Mouse (Mus musculus): Measurements from ENCODE around the gene Atp6v1g1. TPM values are rescaled to one million over a fixed set of nuclear protein-coding genes. Genes with fewer than 3 reads are reported as not detected.

Gene Atp6v1g1
- 409 and 428 TPM in 2 replicates for polyA plus RNA-seq (2014; fragmentation: Nextera tagmentation; extraction: Ambion mirVana)

DNA sequence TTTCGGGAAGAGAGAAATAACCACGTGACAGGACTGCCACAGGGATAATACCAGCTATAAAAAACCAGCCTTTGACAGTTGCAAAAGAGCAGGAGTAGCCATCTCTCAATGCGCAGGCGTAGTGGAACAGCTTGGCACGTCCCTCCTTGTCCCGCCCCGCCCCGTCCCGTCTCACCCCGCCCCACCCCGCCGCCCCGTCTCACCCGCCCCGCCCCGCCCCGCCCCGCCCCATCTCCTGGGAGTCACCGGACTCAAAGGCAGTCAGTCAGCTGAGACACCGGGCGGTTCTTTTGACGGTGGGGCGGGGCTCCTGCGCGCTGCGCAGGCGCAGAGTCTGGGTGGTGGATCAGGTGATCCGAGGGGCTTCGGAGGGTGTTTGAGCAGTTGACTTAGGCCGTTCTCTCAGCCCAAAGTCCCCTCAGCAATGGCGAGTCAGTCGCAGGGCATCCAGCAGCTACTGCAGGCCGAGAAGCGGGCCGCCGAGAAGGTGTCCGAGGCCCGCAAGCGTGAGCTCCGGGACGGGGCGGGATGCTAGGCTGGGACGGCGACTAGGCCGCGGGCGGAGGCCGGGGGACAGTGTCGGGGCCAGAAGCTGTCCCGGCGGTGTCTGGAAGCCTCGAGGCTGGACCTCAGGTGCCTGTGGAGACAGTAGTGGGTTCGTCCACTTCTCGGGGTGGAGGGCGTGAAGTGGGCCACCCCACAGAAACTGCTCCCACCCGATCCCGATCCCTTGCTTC lies at the start of gene Atp6v1g1:
Gene Atp6v1g1, plus strand, starts transcription at position 279 of the 737 bp plus-strand sequence.
- Histone ChIP-seq H3K4me3 (replicated peaks; ENCODE audit: low read length) (peak within 1 kb of the TSS; percentile 94), H3K36me3 (replicated peaks; ENCODE audit: control insufficient read depth, insufficient read depth) (peaks cover 17% of the 10 kb centered on the region), H3K9me3 (ENCODE audit: control insufficient read depth, low read length) (no peaks in the 10 kb centered on the region), H3K27ac (peak within 1 kb of the TSS; percentile 88), H3K27me3 (ENCODE audit: control insufficient read depth, insufficient read depth, low read length) (no peaks in the 10 kb centered on the region), H3K4me2 (replicated peaks) (peak within 1 kb of the TSS; percentile 70), H3K4me1 (replicated peaks; ENCODE audit: control insufficient read depth, insufficient read depth, low read length) (peaks cover 24% of the 10 kb centered on the region), H3K9ac (peak within 1 kb of the TSS; percentile 95)
- ATAC-seq (ENCODE audit: low FRiP score) = peak; percentile 97
- WGBS = 0% methylated on average over 54 of the region's 57 CpGs
- peak; percentile 93 for DNase-seq (ENCODE audit: low spot score)

DNA sequence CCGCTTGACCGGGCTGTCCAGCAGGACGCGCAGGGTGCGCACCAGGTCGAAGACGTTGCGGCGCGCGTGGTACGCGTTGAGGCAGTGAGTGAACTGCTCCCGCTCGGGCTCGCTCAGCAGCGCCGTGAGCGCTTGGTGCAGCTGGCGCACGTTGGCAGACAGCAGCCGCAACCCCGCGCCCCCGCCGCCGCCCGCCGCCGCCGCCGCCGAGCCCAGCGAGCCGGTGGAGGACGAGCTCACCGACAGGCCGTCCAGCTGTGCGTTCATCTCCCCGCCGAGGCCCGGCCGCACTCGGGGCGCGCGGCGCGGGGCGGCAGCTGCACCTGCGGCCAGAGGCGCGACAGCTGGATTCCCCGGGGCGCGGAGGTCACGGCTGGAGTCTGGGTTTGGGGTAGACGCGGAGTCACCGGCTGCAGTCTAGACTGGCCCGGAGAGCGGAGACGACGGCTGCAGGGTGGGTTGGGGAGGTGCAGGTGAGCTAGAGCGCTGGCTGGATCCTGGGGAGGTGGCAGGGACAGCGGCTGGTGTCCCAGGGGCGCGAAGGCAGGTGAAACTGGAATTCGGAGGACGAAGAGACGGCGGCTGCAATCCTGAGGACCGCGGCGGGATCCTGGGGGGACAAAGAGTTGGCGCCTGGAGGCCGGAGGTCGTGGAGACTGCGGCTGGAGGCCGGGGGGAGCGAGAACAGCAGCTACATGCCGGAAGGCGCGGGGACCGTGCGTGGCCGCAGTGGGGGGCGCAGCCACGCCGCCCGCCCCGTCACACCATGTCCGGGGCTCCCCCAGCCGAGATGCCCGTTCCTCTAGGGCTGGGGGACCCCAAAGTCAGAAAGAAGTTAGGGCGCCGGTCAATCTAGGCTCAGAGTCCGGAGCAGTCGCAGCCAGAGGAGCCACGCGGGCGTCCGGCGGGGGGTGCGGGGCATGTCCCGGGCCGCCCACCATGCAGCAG lies 49.3 kb upstream of the Atp6v1g1 start:
- ATAC-seq (ENCODE audit: low FRiP score) = peak; percentile 44
- Histone ChIP-seq H3K36me3 (replicated peaks; ENCODE audit: control insufficient read depth, insufficient read depth) (no peaks in the 10 kb centered on the region), H3K27me3 (ENCODE audit: control insufficient read depth, insufficient read depth, low read length) (peaks cover 14% of the 10 kb centered on the region; the same call in 1 of the 2 replicates), H3K4me2 (replicated peaks) (peak overlapping the region; percentile 71), H3K9me3 (ENCODE audit: control insufficient read depth, low read length) (no peaks in the 10 kb centered on the region), H3K4me3 (replicated peaks; ENCODE audit: low read length) (peak overlapping the region; percentile 62), H3K4me1 (replicated peaks; ENCODE audit: control insufficient read depth, insufficient read depth, low read length) (peaks cover 20% of the 10 kb centered on the region; the same call in 1 of the 2 replicates), H3K9ac (peak overlapping the region; percentile 57), H3K27ac (peak overlapping the region; percentile 7; the same call in 1 of the 2 replicates)
- peak; percentile 42 for DNase-seq (ENCODE audit: low spot score)
- WGBS = under 1% methylated on average over 105 of the region's 107 CpGs

DNA sequence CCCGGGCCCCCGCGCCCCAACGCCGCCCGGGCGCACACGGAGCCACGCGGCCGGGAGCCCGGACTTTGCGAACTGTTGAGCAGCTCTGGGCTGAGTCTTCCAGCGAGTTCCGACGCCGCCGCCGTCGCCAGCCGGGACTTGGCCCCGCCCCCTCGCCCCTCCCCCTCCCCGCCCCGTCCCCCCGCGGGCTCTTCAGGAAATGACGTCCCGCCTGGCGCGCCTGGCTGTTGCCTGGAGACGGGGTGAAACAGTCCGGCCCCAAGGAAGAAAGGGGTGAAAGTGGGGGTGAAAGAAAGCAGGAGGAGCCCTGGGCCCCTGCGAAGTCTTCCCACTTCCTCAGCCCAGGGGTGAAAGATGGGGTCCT lies 48.7 kb upstream of the Atp6v1g1 start, which contains the start of gene Whrn:
Gene Whrn, minus strand, starts transcription at position 77 of the 364 bp plus-strand sequence.
- DNase-seq (ENCODE audit: low spot score) (peak; percentile 74), ATAC-seq (ENCODE audit: low FRiP score) (peak; percentile 79)
- Histone ChIP-seq H3K9me3 (ENCODE audit: control insufficient read depth, low read length) (no peaks in the 10 kb centered on the region), H3K27me3 (ENCODE audit: control insufficient read depth, insufficient read depth, low read length) (peaks cover 14% of the 10 kb centered on the region; the same call in 1 of the 2 replicates), H3K9ac (peak within 1 kb of the TSS; percentile 57), H3K4me1 (replicated peaks; ENCODE audit: control insufficient read depth, insufficient read depth, low read length) (peaks cover 15% of the 10 kb centered on the region; the same call in 1 of the 2 replicates), H3K27ac (peak within 1 kb of the TSS; percentile 7; the same call in 1 of the 2 replicates), H3K4me3 (replicated peaks; ENCODE audit: low read length) (peak within 1 kb of the TSS; percentile 62), H3K4me2 (replicated peaks) (peak within 1 kb of the TSS; percentile 71), H3K36me3 (replicated peaks; ENCODE audit: control insufficient read depth, insufficient read depth) (no peaks in the 10 kb centered on the region)
- WGBS = 1% methylated on average over 31 of the region's 34 CpGs

DNA sequence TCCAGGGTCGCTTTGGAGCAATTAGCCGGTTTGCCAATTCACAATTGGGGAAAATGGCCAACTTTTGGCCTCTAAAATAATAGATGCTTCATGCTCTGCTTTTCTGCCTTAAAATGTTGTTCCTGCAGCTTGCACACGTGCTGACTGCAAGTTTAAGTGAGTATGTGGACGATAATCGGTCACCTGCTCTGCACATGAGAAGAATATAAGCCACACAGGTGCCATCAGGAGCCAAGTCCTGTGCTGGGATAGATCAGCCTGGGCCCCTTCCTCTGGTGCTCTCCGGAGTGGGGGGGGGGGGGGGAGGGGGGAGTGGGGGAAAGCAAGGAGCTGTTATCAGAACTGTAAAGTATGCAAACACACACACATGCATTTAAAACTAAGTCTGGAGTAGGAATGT lies 48.3 kb upstream of the Atp6v1g1 start:
- Histone ChIP-seq H3K27ac (no peak overlapping the region), H3K27me3 (ENCODE audit: control insufficient read depth, insufficient read depth, low read length) (peaks cover 14% of the 10 kb centered on the region; the same call in 1 of the 2 replicates), H3K9me3 (ENCODE audit: control insufficient read depth, low read length) (no peaks in the 10 kb centered on the region), H3K36me3 (replicated peaks; ENCODE audit: control insufficient read depth, insufficient read depth) (no peaks in the 10 kb centered on the region), H3K4me2 (replicated peaks) (peak overlapping the region; percentile 71), H3K4me1 (replicated peaks; ENCODE audit: control insufficient read depth, insufficient read depth, low read length) (peaks cover 15% of the 10 kb centered on the region; the same call in 1 of the 2 replicates), H3K4me3 (replicated peaks; ENCODE audit: low read length) (peak overlapping the region; percentile 62), H3K9ac (peak overlapping the region; percentile 57)
- 11% methylated on average over 6 of the region's 6 CpGs for WGBS
- DNase-seq (ENCODE audit: low spot score) = no peak
- ATAC-seq (ENCODE audit: low FRiP score) = peak; percentile 42; the same call in 1 of the 2 replicates

DNA sequence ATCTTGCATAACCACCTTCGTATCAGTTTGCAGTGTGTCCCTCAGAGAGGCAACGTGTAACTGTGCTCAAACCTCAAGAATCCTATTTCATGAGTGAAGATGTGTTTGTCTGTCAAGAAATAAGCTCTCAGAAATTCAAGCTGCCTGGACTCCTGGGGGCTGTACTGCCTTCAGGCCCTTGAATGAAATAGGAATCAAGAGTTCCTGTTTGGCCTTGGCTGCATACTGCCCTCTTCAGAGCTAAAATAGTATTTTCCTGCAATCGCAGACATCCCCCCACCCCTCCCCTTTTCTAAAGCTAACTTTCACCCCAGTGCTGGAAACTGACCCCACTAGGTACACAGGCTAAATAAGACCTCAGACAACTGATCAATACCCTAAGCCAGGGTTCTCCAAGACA lies 46.2 kb upstream of the Atp6v1g1 start:
- WGBS = 34% methylated on average over 3 of the region's 3 CpGs
- H3K9me3 ChIP-seq (ENCODE audit: control insufficient read depth, low read length) = no peaks in the 10 kb centered on the region
- H3K36me3 ChIP-seq (replicated peaks; ENCODE audit: control insufficient read depth, insufficient read depth) = no peaks in the 10 kb centered on the region
- peaks cover 11% of the 10 kb centered on the region; the same call in 1 of the 2 replicates for H3K4me1 ChIP-seq (replicated peaks; ENCODE audit: control insufficient read depth, insufficient read depth, low read length)
- H3K27me3 ChIP-seq (ENCODE audit: control insufficient read depth, insufficient read depth, low read length) = peaks cover 14% of the 10 kb centered on the region; the same call in 1 of the 2 replicates
- no peak overlapping the region for H3K9ac ChIP-seq
- H3K4me3 ChIP-seq (replicated peaks; ENCODE audit: low read length) = no peak overlapping the region
- DNase-seq (ENCODE audit: low spot score) (peak; percentile 40), ATAC-seq (ENCODE audit: low FRiP score) (no peak)
- H3K27ac ChIP-seq = 0 out of 2 replicates have a peak overlapping the region, but pooled peaks have one; percentile 14
- no peak overlapping the region for H3K4me2 ChIP-seq (replicated peaks)

DNA sequence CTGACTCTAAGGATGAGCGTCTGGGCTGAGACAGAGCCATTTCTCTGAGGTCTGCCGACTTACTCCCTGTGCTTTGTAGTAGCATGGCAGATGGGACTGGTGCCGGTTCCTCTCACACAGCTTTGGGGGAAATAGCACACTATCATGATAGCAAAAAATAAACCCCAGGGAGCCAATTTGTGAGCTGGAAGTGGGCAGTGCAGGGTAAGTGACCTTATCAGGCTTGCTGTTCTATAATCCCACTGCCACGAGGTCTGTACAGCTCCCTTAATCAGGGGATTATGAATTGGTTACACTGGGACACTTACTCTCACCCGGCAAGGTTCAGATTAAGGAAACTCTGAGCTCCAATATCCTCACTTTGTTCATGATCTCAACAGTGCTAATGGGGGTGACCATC lies 43.5 kb upstream of the Atp6v1g1 start:
- no peak overlapping the region for H3K27ac ChIP-seq
- ATAC-seq (ENCODE audit: low FRiP score) (no peak), DNase-seq (ENCODE audit: low spot score) (no peak)
- no peaks in the 10 kb centered on the region for H3K27me3 ChIP-seq (ENCODE audit: control insufficient read depth, insufficient read depth, low read length)
- H3K4me3 ChIP-seq (replicated peaks; ENCODE audit: low read length) = no peak overlapping the region
- no peaks in the 10 kb centered on the region for H3K9me3 ChIP-seq (ENCODE audit: control insufficient read depth, low read length)
- no peak overlapping the region for H3K9ac ChIP-seq
- H3K4me1 ChIP-seq (replicated peaks; ENCODE audit: control insufficient read depth, insufficient read depth, low read length) = no peaks in the 10 kb centered on the region
- 76% methylated on average over 5 of the region's 5 CpGs for WGBS
- H3K4me2 ChIP-seq (replicated peaks) = no peak overlapping the region
- H3K36me3 ChIP-seq (replicated peaks; ENCODE audit: control insufficient read depth, insufficient read depth) = no peaks in the 10 kb centered on the region

DNA sequence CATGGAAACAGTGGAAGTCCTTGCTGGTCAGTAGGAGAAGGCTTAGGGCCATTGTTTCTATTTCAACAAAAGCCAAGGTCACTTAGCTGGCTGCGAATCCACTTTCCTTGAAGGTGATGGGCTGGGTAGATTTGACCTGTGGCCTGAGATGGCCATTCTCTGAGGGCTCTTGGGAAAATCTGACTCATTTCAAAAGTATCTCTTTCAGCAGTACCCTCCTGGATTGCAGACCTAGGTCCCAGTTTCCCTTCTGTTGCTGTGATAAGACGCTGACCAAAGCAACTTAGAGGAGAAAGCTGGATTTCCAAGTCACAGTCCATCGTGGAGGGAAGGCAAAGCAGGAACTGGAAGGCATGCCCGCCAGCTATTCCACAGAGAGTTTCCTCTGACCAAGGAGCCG lies 40.6 kb upstream of the Atp6v1g1 start:
- 73% methylated on average over 5 of the region's 5 CpGs for WGBS
- Histone ChIP-seq H3K27me3 (ENCODE audit: control insufficient read depth, insufficient read depth, low read length) (no peaks in the 10 kb centered on the region), H3K4me3 (replicated peaks; ENCODE audit: low read length) (no peak overlapping the region), H3K36me3 (replicated peaks; ENCODE audit: control insufficient read depth, insufficient read depth) (no peaks in the 10 kb centered on the region), H3K4me2 (replicated peaks) (no peak overlapping the region), H3K9ac (no peak overlapping the region), H3K4me1 (replicated peaks; ENCODE audit: control insufficient read depth, insufficient read depth, low read length) (no peaks in the 10 kb centered on the region), H3K27ac (no peak overlapping the region), H3K9me3 (ENCODE audit: control insufficient read depth, low read length) (no peaks in the 10 kb centered on the region)
- no peak for ATAC-seq (ENCODE audit: low FRiP score)
- DNase-seq (ENCODE audit: low spot score) = no peak

DNA sequence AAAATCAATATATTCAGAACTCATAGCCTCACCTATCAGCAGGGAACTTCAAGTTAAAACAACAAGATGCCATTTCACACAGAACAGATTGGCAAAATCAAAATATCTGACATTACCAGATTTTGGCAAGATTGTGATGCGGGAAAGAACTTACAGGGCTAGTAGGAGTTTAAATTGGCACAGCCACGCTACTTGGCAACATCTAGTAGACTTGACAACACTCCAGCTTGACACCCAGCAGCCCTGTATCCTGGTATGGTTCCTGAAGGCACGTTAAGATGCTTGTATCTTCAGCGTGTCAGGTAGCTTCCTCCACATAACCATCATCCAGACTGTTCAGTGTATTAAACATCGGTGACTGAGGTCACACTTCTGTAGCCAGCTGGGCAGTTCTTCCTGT lies 37.1 kb upstream of the Atp6v1g1 start:
- ATAC-seq (ENCODE audit: low FRiP score) (no peak), DNase-seq (ENCODE audit: low spot score) (no peak)
- no peaks in the 10 kb centered on the region for H3K36me3 ChIP-seq (replicated peaks; ENCODE audit: control insufficient read depth, insufficient read depth)
- WGBS = 82% methylated on average over 5 of the region's 5 CpGs
- no peaks in the 10 kb centered on the region for H3K4me1 ChIP-seq (replicated peaks; ENCODE audit: control insufficient read depth, insufficient read depth, low read length)
- H3K9ac ChIP-seq = no peak overlapping the region
- no peak overlapping the region for H3K4me3 ChIP-seq (replicated peaks; ENCODE audit: low read length)
- H3K9me3 ChIP-seq (ENCODE audit: control insufficient read depth, low read length) = no peaks in the 10 kb centered on the region
- H3K27me3 ChIP-seq (ENCODE audit: control insufficient read depth, insufficient read depth, low read length) = no peaks in the 10 kb centered on the region
- H3K4me2 ChIP-seq (replicated peaks) = no peak overlapping the region
- no peak overlapping the region for H3K27ac ChIP-seq

DNA sequence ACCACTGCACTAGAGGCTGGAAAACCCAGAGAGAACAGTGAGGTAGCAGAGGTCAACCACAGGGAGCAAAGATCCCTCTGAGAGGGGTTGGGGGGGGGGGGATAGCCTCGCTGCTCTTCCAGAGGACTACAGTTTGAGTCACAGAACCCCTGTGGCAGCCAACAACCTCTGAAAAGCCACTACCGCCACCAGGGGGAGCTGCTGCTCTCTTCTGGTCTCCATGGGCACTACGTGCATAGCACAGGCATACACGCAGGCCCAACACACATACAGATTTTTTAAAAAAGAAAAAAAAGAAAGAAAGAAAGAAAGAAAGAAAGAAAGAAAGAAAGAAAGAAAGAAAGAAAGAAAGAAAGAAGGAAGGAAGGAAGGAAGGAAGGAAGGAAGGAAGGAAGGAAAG lies 36.3 kb upstream of the Atp6v1g1 start:
- DNase-seq (ENCODE audit: low spot score) (peak; percentile 55), ATAC-seq (ENCODE audit: low FRiP score) (no peak)
- no peaks in the 10 kb centered on the region for H3K9me3 ChIP-seq (ENCODE audit: control insufficient read depth, low read length)
- H3K9ac ChIP-seq = no peak overlapping the region
- H3K27me3 ChIP-seq (ENCODE audit: control insufficient read depth, insufficient read depth, low read length) = no peaks in the 10 kb centered on the region
- no peak overlapping the region for H3K4me2 ChIP-seq (replicated peaks)
- H3K4me1 ChIP-seq (replicated peaks; ENCODE audit: control insufficient read depth, insufficient read depth, low read length) = no peaks in the 10 kb centered on the region
- 27% methylated on average over 4 of the region's 4 CpGs for WGBS
- H3K27ac ChIP-seq = no peak overlapping the region
- H3K4me3 ChIP-seq (replicated peaks; ENCODE audit: low read length) = no peak overlapping the region
- H3K36me3 ChIP-seq (replicated peaks; ENCODE audit: control insufficient read depth, insufficient read depth) = no peaks in the 10 kb centered on the region

All from hindbrain, embryonic 14.5 days (tissue).